Mouse (Mus musculus): ENCODE data around the gene Tob1. TPM values are rescaled to one million over a fixed set of nuclear protein-coding genes. Genes with fewer than 3 reads are reported as not detected.

Gene Tob1
- polyA plus RNA-seq, 1 experiment: 33.8 TPM

DNA sequence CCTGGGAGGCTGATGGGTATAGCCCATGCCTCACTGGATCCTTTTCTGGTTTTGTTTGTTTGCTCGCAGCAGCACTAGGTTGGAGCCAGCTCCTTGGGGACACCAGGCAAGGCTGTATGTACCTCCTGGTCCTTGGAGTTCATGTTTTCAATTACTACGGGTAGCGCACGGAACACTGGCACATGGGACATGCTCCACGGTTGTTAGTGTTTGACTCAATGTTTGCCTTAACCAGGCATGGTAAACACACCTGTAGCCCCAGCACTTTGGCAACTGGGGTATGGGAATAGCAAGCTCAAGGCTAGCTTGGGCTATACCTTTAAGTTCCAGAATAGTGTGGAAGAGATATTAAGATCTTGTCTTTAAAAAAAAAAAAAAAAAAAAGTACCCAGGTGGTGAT lies 20.6 kb upstream of the Tob1 start:
- TF ChIP-seq CTCF (IDR thresholded peaks at IDR 0.05; ENCODE audit: extremely low read depth, insufficient read depth, low read length) (no peak), POLR2A (IDR thresholded peaks at IDR 0.05; ENCODE audit: extremely low read depth, insufficient read depth, low read length) (no peak)
- Histone ChIP-seq H3K4me3 (ENCODE audit: insufficient read depth, low read length) (no peak overlapping the region), H3K4me1 (ENCODE audit: control insufficient read depth, insufficient read depth, low read length) (no peaks in the 10 kb centered on the region), H3K27ac (ENCODE audit: insufficient read depth, low read length) (no peak overlapping the region)

- Histone ChIP-seq H3K27ac (ENCODE audit: insufficient read depth, low read length) (no peak overlapping the region), H3K4me3 (ENCODE audit: insufficient read depth, low read length) (no peak overlapping the region), H3K4me1 (ENCODE audit: control insufficient read depth, insufficient read depth, low read length) (no peaks in the 10 kb centered on the region)
- TF ChIP-seq CTCF (IDR thresholded peaks at IDR 0.05; ENCODE audit: extremely low read depth, insufficient read depth, low read length): no peak
- TF ChIP-seq POLR2A (IDR thresholded peaks at IDR 0.05; ENCODE audit: extremely low read depth, insufficient read depth, low read length): no peak
Observed at GRCm38 (mm10) chr11:94193109-94193508, 18.1 kb upstream of the Tob1 start.

- Histone ChIP-seq H3K4me3 (ENCODE audit: insufficient read depth, low read length) (no peak overlapping the region), H3K4me1 (ENCODE audit: control insufficient read depth, insufficient read depth, low read length) (no peaks in the 10 kb centered on the region), H3K27ac (ENCODE audit: insufficient read depth, low read length) (no peak overlapping the region)
- TF ChIP-seq POLR2A (IDR thresholded peaks at IDR 0.05; ENCODE audit: extremely low read depth, insufficient read depth, low read length): no peak
- TF ChIP-seq CTCF (IDR thresholded peaks at IDR 0.05; ENCODE audit: extremely low read depth, insufficient read depth, low read length): no peak
Observed at GRCm38 (mm10) chr11:94196311-94196710, 14.9 kb upstream of the Tob1 start.

DNA sequence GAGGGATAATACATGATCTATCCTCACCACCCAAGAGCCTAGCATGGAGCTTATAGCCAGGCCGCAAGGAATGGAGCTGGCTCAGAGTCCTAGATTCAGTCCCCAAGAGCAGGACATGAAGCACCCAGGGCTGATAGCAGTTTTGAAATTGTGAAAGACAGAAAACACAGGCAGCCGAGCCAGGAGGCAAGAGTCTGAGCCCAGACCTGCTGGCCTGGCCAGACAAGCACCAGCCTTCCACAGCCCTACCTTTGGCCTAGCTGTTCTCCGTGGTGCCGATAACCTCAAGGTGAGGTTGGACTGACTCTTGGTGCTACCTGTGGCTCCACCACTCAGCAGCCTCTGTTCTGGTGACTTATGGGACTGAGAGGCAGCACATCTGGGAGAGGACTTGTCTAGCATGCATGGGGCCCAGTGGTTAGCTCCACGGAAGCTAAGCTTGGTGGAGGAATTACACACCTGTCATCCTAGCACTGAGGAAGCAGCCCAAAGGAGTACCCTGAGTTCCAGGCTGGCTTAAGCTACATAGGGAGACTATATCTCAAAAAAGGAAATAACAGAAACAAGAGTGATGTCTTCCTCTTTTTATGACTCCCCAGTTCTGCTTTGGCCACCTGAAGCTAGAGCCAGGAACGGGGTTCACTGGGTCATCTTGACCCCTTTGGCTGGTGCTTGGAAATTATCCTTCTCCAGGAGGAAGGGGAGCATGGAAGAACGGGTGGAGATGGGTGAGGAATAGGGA lies 12.7 kb upstream of the Tob1 start:
- no peaks in the 10 kb centered on the region for H3K4me1 ChIP-seq (ENCODE audit: control insufficient read depth, insufficient read depth, low read length)
- TF ChIP-seq POLR2A (IDR thresholded peaks at IDR 0.05; ENCODE audit: extremely low read depth, insufficient read depth, low read length): no peak
- no peak for TF ChIP-seq CTCF (IDR thresholded peaks at IDR 0.05; ENCODE audit: extremely low read depth, insufficient read depth, low read length)
- no peak overlapping the region for H3K27ac ChIP-seq (ENCODE audit: insufficient read depth, low read length)
- H3K4me3 ChIP-seq (ENCODE audit: insufficient read depth, low read length): no peak overlapping the region

GRCm38 (mm10) chr11:94199771-94200170 lies 11.5 kb upstream of the Tob1 start:
- no peak overlapping the region for H3K27ac ChIP-seq (ENCODE audit: insufficient read depth, low read length)

DNA sequence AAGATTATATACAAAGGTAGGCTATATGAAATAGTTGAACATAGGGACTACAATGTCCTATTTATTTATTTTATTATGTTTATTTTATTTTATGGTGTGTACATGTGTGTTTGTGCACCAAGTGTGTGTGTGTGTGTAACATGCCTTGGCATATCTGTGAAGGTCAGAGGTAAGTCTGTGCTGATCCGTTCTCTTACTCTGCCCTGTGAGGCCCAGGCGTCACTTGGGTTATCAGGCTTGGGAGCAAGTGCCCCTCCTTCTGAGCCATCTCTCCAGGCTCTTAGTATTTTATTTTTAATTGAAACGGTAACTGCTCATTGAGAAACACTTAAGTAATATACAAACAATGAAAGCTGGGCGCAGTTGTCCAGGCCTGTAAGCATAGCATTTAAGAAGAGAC lies 10.8 kb upstream of the Tob1 start:
- no peak overlapping the region for H3K27ac ChIP-seq (ENCODE audit: insufficient read depth, low read length)
- no peak overlapping the region for H3K4me3 ChIP-seq (ENCODE audit: insufficient read depth, low read length)
- no peak for TF ChIP-seq POLR2A (IDR thresholded peaks at IDR 0.05; ENCODE audit: extremely low read depth, insufficient read depth, low read length)
- TF ChIP-seq CTCF (IDR thresholded peaks at IDR 0.05; ENCODE audit: extremely low read depth, insufficient read depth, low read length): no peak
- no peaks in the 10 kb centered on the region for H3K4me1 ChIP-seq (ENCODE audit: control insufficient read depth, insufficient read depth, low read length)

More at GRCm38 (mm10) chr11:94199771-94200170, 11.5 kb upstream of the Tob1 start:
- Histone ChIP-seq H3K4me3 (ENCODE audit: insufficient read depth, low read length) (no peak overlapping the region), H3K4me1 (ENCODE audit: control insufficient read depth, insufficient read depth, low read length) (no peaks in the 10 kb centered on the region)
- TF ChIP-seq POLR2A (IDR thresholded peaks at IDR 0.05; ENCODE audit: extremely low read depth, insufficient read depth, low read length): no peak
- no peak for TF ChIP-seq CTCF (IDR thresholded peaks at IDR 0.05; ENCODE audit: extremely low read depth, insufficient read depth, low read length)

- H3K4me1 ChIP-seq (ENCODE audit: control insufficient read depth, insufficient read depth, low read length): peaks cover 5% of the 10 kb centered on the region
- no peak for TF ChIP-seq POLR2A (IDR thresholded peaks at IDR 0.05; ENCODE audit: extremely low read depth, insufficient read depth, low read length)
- no peak for TF ChIP-seq CTCF (IDR thresholded peaks at IDR 0.05; ENCODE audit: extremely low read depth, insufficient read depth, low read length)
- H3K4me3 ChIP-seq (ENCODE audit: insufficient read depth, low read length): no peak overlapping the region
- no peak overlapping the region for H3K27ac ChIP-seq (ENCODE audit: insufficient read depth, low read length)
Observed at GRCm38 (mm10) chr11:94202106-94202505, 9.1 kb upstream of the Tob1 start.

DNA sequence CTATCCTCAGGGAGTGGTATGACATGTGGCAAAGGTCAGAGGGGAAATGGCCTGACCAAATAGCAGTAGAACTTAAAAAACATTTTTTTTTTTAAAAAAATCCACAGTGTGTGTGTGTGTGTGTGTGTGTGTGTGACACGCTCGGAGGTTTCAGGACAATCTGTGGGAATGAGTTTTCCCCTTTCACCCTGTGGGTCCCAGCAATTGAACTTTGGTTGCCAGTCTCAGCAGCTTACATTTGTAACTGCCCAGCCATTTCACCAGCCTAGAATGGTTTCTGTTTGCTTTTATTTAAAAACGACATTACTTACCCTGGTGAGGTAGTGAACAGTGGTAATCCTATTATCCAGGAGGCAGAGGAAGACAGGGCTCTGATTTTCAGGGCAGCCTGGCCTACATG lies 8.2 kb upstream of the Tob1 start:
- no peak overlapping the region for H3K27ac ChIP-seq (ENCODE audit: insufficient read depth, low read length)
- TF ChIP-seq POLR2A (IDR thresholded peaks at IDR 0.05; ENCODE audit: extremely low read depth, insufficient read depth, low read length) (no peak), CTCF (IDR thresholded peaks at IDR 0.05; ENCODE audit: extremely low read depth, insufficient read depth, low read length) (no peak)
- H3K4me3 ChIP-seq (ENCODE audit: insufficient read depth, low read length): no peak overlapping the region
- H3K4me1 ChIP-seq (ENCODE audit: control insufficient read depth, insufficient read depth, low read length): peaks cover 5% of the 10 kb centered on the region

DNA sequence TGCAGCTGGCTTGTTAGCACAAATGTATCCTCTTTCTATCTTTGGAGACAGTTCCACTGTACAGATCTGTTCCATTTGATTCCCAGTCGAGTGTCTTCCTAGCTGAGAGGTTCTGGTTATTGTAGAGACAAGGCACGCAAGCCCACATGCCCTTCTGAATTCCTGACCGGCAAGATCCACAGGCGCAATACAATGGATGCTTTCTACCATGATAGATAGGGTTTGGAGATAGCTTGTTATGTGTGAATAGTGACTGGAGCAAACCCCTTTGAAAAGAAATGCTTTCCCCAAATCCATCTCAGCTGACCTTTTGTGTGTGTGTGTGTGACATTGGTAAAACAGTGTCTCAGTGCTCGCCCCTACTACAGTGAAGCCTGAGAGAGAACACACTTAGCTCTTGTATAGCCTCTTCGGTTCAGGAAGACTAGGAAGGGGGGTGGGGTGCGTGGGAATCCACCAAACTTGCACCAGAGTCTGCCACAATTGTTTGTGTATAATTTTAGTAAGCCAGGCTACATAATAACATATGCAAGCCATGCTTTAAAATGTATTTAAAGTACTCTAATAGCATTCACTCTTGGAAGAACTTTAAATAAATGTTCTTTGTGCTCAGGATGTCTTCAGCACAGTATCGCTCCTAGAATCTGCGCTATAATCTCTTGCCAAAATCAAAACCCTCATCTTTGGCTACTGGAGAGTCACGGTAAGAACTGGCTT lies 4.7 kb upstream of the Tob1 start:
- Histone ChIP-seq H3K4me1 (ENCODE audit: control insufficient read depth, insufficient read depth, low read length) (peaks cover 6% of the 10 kb centered on the region), H3K4me3 (ENCODE audit: insufficient read depth, low read length) (no peak overlapping the region), H3K27ac (ENCODE audit: insufficient read depth, low read length) (no peak overlapping the region)
- TF ChIP-seq POLR2A (IDR thresholded peaks at IDR 0.05; ENCODE audit: extremely low read depth, insufficient read depth, low read length) (no peak), CTCF (IDR thresholded peaks at IDR 0.05; ENCODE audit: extremely low read depth, insufficient read depth, low read length) (no peak)

All from cortical plate, adult 2 months (tissue).